Mouse (Mus musculus) liver, embryonic 16.5 days (tissue): ENCODE data around the gene Fam240a. TPM values are rescaled to one million over a fixed set of nuclear protein-coding genes. Genes with fewer than 3 reads are reported as not detected.
A peak's percentile ranks its signal among the peaks of the same experiment; 100 is the strongest.

ENCODE experiments used
- ATAC-seq: fragments of 200-750 bp; cut with Nextera tagmentation; 2 replicates; pipeline ENCODE4 v1.8.0; 2017; ENCODE audit warnings: low read depth, mild to moderate bottlenecking, moderate number of reproducible peaks, moderate library complexity
- H3K27ac ChIP-seq: fragments of 300-500 bp; sonication (generic); 2 replicates; pipeline ENCODE4 v1.5.1; 2014; ENCODE audit warnings: mild to moderate bottlenecking, low read length
- H3K27me3 ChIP-seq: fragments of 300-500 bp; sonication (generic); 2 replicates; pipeline ENCODE4 v1.6.1; 2014; ENCODE audit warnings: low read depth, low read length, mixed read lengths; ENCODE audit not compliant: control insufficient read depth, insufficient read depth
- H3K36me3 ChIP-seq: fragments of 300-500 bp; sonication (generic); 2 replicates; pipeline ENCODE4 v1.6.1; 2014; ENCODE audit warnings: mild to moderate bottlenecking; ENCODE audit not compliant: control insufficient read depth, insufficient read depth
- H3K4me1 ChIP-seq: fragments of 300-500 bp; sonication (generic); 2 replicates; pipeline ENCODE4 v1.6.1; 2014; ENCODE audit warnings: low read depth, low read length, mixed read lengths; ENCODE audit not compliant: control insufficient read depth
- H3K4me2 ChIP-seq: fragments of 300-500 bp; sonication (generic); 2 replicates; pipeline ENCODE4 v1.6.1; 2014; ENCODE audit warnings: low read depth, low read length, mixed read lengths
- H3K4me3 ChIP-seq: fragments of 300-500 bp; sonication (generic); 2 replicates; pipeline ENCODE4 v1.5.1; 2014; ENCODE audit warnings: low read depth, mild to moderate bottlenecking, low read length
- H3K9ac ChIP-seq: fragments of 300-500 bp; sonication (generic); 2 replicates; pipeline ENCODE4 v1.6.1; 2014; ENCODE audit warnings: low read depth, low read length
- H3K9me3 ChIP-seq: fragments of 300-500 bp; sonication (generic); replicated peaks from 2 replicates; pipeline ENCODE4 v1.6.1; 2016; ENCODE audit warnings: low read length; ENCODE audit not compliant: control insufficient read depth
- WGBS: fragments of 180-500 bp; shearing (Covaris S2); extraction: QIAGEN DNeasy Blood & Tissue Kit; methylation state at CpG from one replicate; pipeline ENCODE4 v1.1.7; 2014; ENCODE audit not compliant: insufficient replicate concordance; 5-methylcytosine and 5-hydroxymethylcytosine counted together
- microRNA-seq: library from miRNA; unstranded; fragments of <30 nt; microRNA quantifications from one replicate; pipeline ENCODE4, GENCODE M21; 2016
- polyA plus RNA-seq: library from polyadenylated mRNA; unstranded; fragments of >200 nt; fragmentation: Nextera tagmentation; extraction: Ambion mirVana; gene quantifications from 2 replicates; pipeline ENCODE4 v1.2.1, GENCODE M21; 2015

Gene Fam240a
- polyA plus RNA-seq, 1 experiment from 2014 or later = not detected

GRCm38 (mm10) chr9:110877888-110878287 lies 38.8 kb downstream of the Fam240a start:
- no peak overlapping the region for H3K4me3 ChIP-seq
- peaks cover 2% of the 10 kb centered on the region for H3K4me1 ChIP-seq
- H3K36me3 ChIP-seq = no peaks in the 10 kb centered on the region
- no peaks in the 10 kb centered on the region for H3K9me3 ChIP-seq
- H3K27ac ChIP-seq = peak overlapping the region; percentile 83
- ATAC-seq = peak; percentile 68
- H3K27me3 ChIP-seq = peaks cover 33% of the 10 kb centered on the region
- no peak overlapping the region; the same call in 1 of the 2 replicates for H3K9ac ChIP-seq
- WGBS = 59% methylated on average over 5 of the region's 5 CpGs
- H3K4me2 ChIP-seq = 0 out of 2 replicates have a peak overlapping the region, but pooled peaks have one; percentile 54

GRCm38 (mm10) chr9:110877353-110877752 lies 39.3 kb downstream of the Fam240a start:
- no peaks in the 10 kb centered on the region for H3K9me3 ChIP-seq
- no peak overlapping the region for H3K4me2 ChIP-seq
- peak; percentile 51 for ATAC-seq
- no peak overlapping the region for H3K9ac ChIP-seq
- peak overlapping the region; percentile 83 for H3K27ac ChIP-seq
- peaks cover 37% of the 10 kb centered on the region for H3K27me3 ChIP-seq
- H3K4me1 ChIP-seq = peaks cover 2% of the 10 kb centered on the region
- no peak overlapping the region for H3K4me3 ChIP-seq
- WGBS = 30% methylated on average over 1 of the region's 1 CpGs
- no peaks in the 10 kb centered on the region for H3K36me3 ChIP-seq

GRCm38 (mm10) chr9:110875288-110875695 lies 41.4 kb downstream of the Fam240a start:
- peaks cover 2% of the 10 kb centered on the region for H3K4me1 ChIP-seq
- no peaks in the 10 kb centered on the region for H3K9me3 ChIP-seq
- H3K4me2 ChIP-seq = no peak overlapping the region
- peak; percentile 45 for ATAC-seq
- H3K9ac ChIP-seq = no peak overlapping the region
- H3K36me3 ChIP-seq = no peaks in the 10 kb centered on the region
- WGBS = 61% methylated on average over 4 of the region's 6 CpGs
- peak overlapping the region; percentile 69 for H3K27ac ChIP-seq
- no peak overlapping the region for H3K4me3 ChIP-seq
- H3K27me3 ChIP-seq = peaks cover 29% of the 10 kb centered on the region

- Histone ChIP-seq H3K4me1 (peaks cover 2% of the 10 kb centered on the region), H3K27ac (no peak overlapping the region), H3K9me3 (no peaks in the 10 kb centered on the region), H3K4me3 (no peak overlapping the region), H3K9ac (no peak overlapping the region), H3K36me3 (no peaks in the 10 kb centered on the region), H3K4me2 (no peak overlapping the region), H3K27me3 (peaks cover 23% of the 10 kb centered on the region)
- WGBS = 26% methylated on average over 3 of the region's 3 CpGs
- ATAC-seq = no peak
Observed at GRCm38 (mm10) chr9:110874660-110875191, 41.9 kb downstream of the Fam240a start.

GRCm38 (mm10) chr9:110873681-110874659 lies 42.7 kb downstream of the Fam240a start:
- Histone ChIP-seq H3K4me2 (peak overlapping the region; percentile 12), H3K9me3 (no peaks in the 10 kb centered on the region), H3K36me3 (no peaks in the 10 kb centered on the region), H3K4me1 (peaks cover 2% of the 10 kb centered on the region), H3K27me3 (peaks cover 15% of the 10 kb centered on the region), H3K4me3 (no peak overlapping the region), H3K9ac (no peak overlapping the region), H3K27ac (no peak overlapping the region)
- ATAC-seq = no peak
- 12% methylated on average over 40 of the region's 40 CpGs for WGBS

GRCm38 (mm10) chr9:110871030-110871429 lies 45.6 kb downstream of the Fam240a start:
- 10% methylated on average over 7 of the region's 7 CpGs for WGBS
- peaks cover 15% of the 10 kb centered on the region for H3K27me3 ChIP-seq
- H3K4me1 ChIP-seq = no peaks in the 10 kb centered on the region; the same call in none of the 2 replicates
- no peaks in the 10 kb centered on the region for H3K36me3 ChIP-seq
- H3K27ac ChIP-seq = no peak overlapping the region
- H3K9ac ChIP-seq = no peak overlapping the region
- ATAC-seq = no peak; the same call in 1 of the 2 replicates
- H3K4me2 ChIP-seq = no peak overlapping the region
- no peaks in the 10 kb centered on the region for H3K9me3 ChIP-seq
- H3K4me3 ChIP-seq = no peak overlapping the region

Small RNA genes within 50 kb of the gene (microRNA-seq; reads per million reads assigned to microRNA genes)
- gene Gm24269 = not detected

Other genes starting within 250 kb of the Fam240a start
- 1.1 and 1.9 TPM in 2 replicates for gene Myl3, start 175.0 kb downstream of the Fam240a start, polyA plus RNA-seq
- gene Pth1r, start 169.7 kb downstream of the Fam240a start, polyA plus RNA-seq = 2.3 and 2.5 TPM in 2 replicates
- not detected in 2 replicates for gene Prss42, start 118.7 kb downstream of the Fam240a start, polyA plus RNA-seq
- gene Prss44, start 102.9 kb downstream of the Fam240a start, polyA plus RNA-seq = not detected in 2 replicates
- gene Prss43, start 90.2 kb downstream of the Fam240a start, polyA plus RNA-seq = not detected in 2 replicates
- not detected in 2 replicates for gene Prss45, start 82.3 kb downstream of the Fam240a start, polyA plus RNA-seq
- gene Prss46, start 72.4 kb downstream of the Fam240a start, polyA plus RNA-seq = not detected in 2 replicates
- gene Prss50, start 58.9 kb downstream of the Fam240a start, polyA plus RNA-seq = 8.2 and 8.6 TPM in 2 replicates
- gene Als2cl, start 37.0 kb downstream of the Fam240a start, polyA plus RNA-seq = 1.8 and 2.0 TPM in 2 replicates
- gene Tmie, start 36.7 kb downstream of the Fam240a start, polyA plus RNA-seq = 2.0 and 2.8 TPM in 2 replicates
- not detected in 2 replicates for gene Tdgf1, start 29.3 kb upstream of the Fam240a start, polyA plus RNA-seq
- gene Lrrc2, start 34.7 kb upstream of the Fam240a start, polyA plus RNA-seq = 0.29 and 0.44 TPM in 2 replicates
- gene Rtp3, start 73.7 kb upstream of the Fam240a start, polyA plus RNA-seq = 13.7 and 18.1 TPM in 2 replicates
- gene Ltf, start 102.4 kb upstream of the Fam240a start, polyA plus RNA-seq = 173 and 211 TPM in 2 replicates
- gene Ccrl2, start 140.7 kb upstream of the Fam240a start, polyA plus RNA-seq = 15.7 and 18.2 TPM in 2 replicates
- 16.2 and 16.9 TPM in 2 replicates for gene Lrrfip2, start 200.7 kb upstream of the Fam240a start, polyA plus RNA-seq